Mouse (Mus musculus): ENCODE data around the gene Sec22c. TPM values are rescaled to one million over a fixed set of nuclear protein-coding genes. Genes with fewer than 3 reads are reported as not detected.

Gene Sec22c
- polyA plus RNA-seq, 1 experiment from 2014 or later = 20.5 TPM

- H3K36me3 ChIP-seq (ENCODE audit: control insufficient read depth, insufficient read depth, low read length) = no peaks in the 10 kb centered on the region
- H3K27ac ChIP-seq (ENCODE audit: low read depth, low read length) = no peak overlapping the region
- no peaks in the 10 kb centered on the region for H3K27me3 ChIP-seq (replicated peaks; ENCODE audit: control insufficient read depth, insufficient read depth, low read length)
- H3K9me3 ChIP-seq (replicated peaks; ENCODE audit: control insufficient read depth, low read length) = no peaks in the 10 kb centered on the region
- H3K9ac ChIP-seq (ENCODE audit: low read length) = no peak overlapping the region
- no peaks in the 10 kb centered on the region for H3K4me1 ChIP-seq (ENCODE audit: control insufficient read depth, insufficient read depth, low read length)
- DNase-seq (ENCODE audit: low spot score) (no peak), ATAC-seq (no peak)
- no peak overlapping the region for H3K4me3 ChIP-seq (ENCODE audit: low read depth, low read length)
- 87% methylated on average over 10 of the region's 10 CpGs for WGBS
- no peak overlapping the region for H3K4me2 ChIP-seq (ENCODE audit: low read length)
Measured at GRCm38 (mm10) chr9:121632891-121633290, 72.4 kb downstream of the Sec22c start.

DNA sequence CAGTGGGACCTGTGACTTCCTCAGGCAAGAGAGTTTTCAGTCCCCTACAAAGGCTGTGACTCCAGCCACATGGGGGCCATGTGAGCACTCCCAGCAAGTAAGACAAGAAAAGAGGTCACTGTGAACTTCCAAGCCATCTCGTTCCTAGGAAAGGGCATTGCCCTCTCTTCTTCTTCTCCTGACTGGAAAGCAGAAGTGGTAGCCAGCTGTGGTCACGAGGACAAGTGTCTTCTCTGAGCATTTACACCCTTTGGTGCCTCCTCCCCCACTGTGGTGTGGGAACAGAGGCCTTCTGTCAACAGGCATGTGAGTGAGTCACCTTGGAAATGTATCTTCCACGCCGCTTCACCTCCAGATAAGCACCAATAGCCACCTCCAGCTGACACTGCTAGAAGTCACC, 73.3 kb downstream of the Sec22c start:
- DNase-seq (ENCODE audit: low spot score) = no peak
- no peak overlapping the region for H3K27ac ChIP-seq (ENCODE audit: low read depth, low read length)
- no peaks in the 10 kb centered on the region for H3K36me3 ChIP-seq (ENCODE audit: control insufficient read depth, insufficient read depth, low read length)
- H3K4me3 ChIP-seq (ENCODE audit: low read depth, low read length) = no peak overlapping the region
- WGBS = 78% methylated on average over 4 of the region's 4 CpGs
- no peaks in the 10 kb centered on the region for H3K4me1 ChIP-seq (ENCODE audit: control insufficient read depth, insufficient read depth, low read length)
- ATAC-seq = no peak
- no peak overlapping the region for H3K4me2 ChIP-seq (ENCODE audit: low read length)
- H3K9me3 ChIP-seq (replicated peaks; ENCODE audit: control insufficient read depth, low read length) = no peaks in the 10 kb centered on the region
- no peak overlapping the region for H3K9ac ChIP-seq (ENCODE audit: low read length)
- H3K27me3 ChIP-seq (replicated peaks; ENCODE audit: control insufficient read depth, insufficient read depth, low read length) = no peaks in the 10 kb centered on the region

DNA sequence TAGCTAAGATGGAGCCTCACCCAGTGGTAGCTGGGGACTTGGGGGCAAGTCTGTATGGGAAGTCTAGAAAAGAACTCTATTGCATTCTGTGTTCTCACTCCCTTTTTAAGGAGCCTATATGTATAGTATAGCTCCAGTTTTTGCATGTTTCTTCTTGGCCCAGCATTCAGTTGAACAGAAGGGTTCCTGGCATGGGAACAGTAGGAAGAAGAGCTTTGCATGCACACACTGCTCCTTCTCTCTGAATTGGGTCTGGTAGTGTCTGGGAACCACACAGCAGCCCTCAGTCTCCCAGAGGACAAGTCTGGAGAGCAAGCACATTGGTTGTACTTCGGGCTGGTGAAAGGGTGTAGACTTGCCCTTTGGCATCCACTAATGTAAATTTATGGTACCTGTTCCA, 74.7 kb downstream of the Sec22c start:
- Histone ChIP-seq H3K4me1 (ENCODE audit: control insufficient read depth, insufficient read depth, low read length) (no peaks in the 10 kb centered on the region), H3K36me3 (ENCODE audit: control insufficient read depth, insufficient read depth, low read length) (no peaks in the 10 kb centered on the region), H3K27me3 (replicated peaks; ENCODE audit: control insufficient read depth, insufficient read depth, low read length) (no peaks in the 10 kb centered on the region), H3K4me2 (ENCODE audit: low read length) (no peak overlapping the region), H3K9me3 (replicated peaks; ENCODE audit: control insufficient read depth, low read length) (no peaks in the 10 kb centered on the region), H3K4me3 (ENCODE audit: low read depth, low read length) (no peak overlapping the region), H3K27ac (ENCODE audit: low read depth, low read length) (no peak overlapping the region), H3K9ac (ENCODE audit: low read length) (no peak overlapping the region)
- ATAC-seq = no peak
- 83% methylated on average over 1 of the region's 1 CpGs for WGBS
- DNase-seq (ENCODE audit: low spot score) = no peak

Other genes with a start within 250 kb of the Sec22c start
- 27.1 and 30.2 TPM in 2 replicates for gene Cck, start 209.8 kb downstream of the Sec22c start, polyA plus RNA-seq (2014; fragmentation: Nextera tagmentation; extraction: Ambion mirVana)
- 0.18 TPM in 1 of 2 replicates, not detected in the other for gene Lyzl4, start 63.4 kb downstream of the Sec22c start, polyA plus RNA-seq (2014; fragmentation: Nextera tagmentation; extraction: Ambion mirVana)
- gene Vipr1, start 62.8 kb downstream of the Sec22c start, polyA plus RNA-seq (2014; fragmentation: Nextera tagmentation; extraction: Ambion mirVana) = 0.38 and 0.46 TPM in 2 replicates
- gene Ss18l2, start 4.8 kb upstream of the Sec22c start, polyA plus RNA-seq (2014; fragmentation: Nextera tagmentation; extraction: Ambion mirVana) = 149 and 186 TPM in 2 replicates
- gene Nktr, start 13.7 kb upstream of the Sec22c start, polyA plus RNA-seq (2014; fragmentation: Nextera tagmentation; extraction: Ambion mirVana) = 41.5 and 53.0 TPM in 2 replicates
- 7.4 and 9.5 TPM in 2 replicates for gene Zfp651, start 53.8 kb upstream of the Sec22c start, polyA plus RNA-seq (2014; fragmentation: Nextera tagmentation; extraction: Ambion mirVana)
- 0.49 and 0.60 TPM in 2 replicates for gene Klhl40, start 72.1 kb upstream of the Sec22c start, polyA plus RNA-seq (2014; fragmentation: Nextera tagmentation; extraction: Ambion mirVana)
- not detected in 2 replicates for gene Hhatl, start 87.0 kb upstream of the Sec22c start, polyA plus RNA-seq (2014; fragmentation: Nextera tagmentation; extraction: Ambion mirVana)
- 2.7 and 3.0 TPM in 2 replicates for gene Ccdc13, start 134.0 kb upstream of the Sec22c start, polyA plus RNA-seq (2014; fragmentation: Nextera tagmentation; extraction: Ambion mirVana)
- gene Higd1a, start 152.9 kb upstream of the Sec22c start, polyA plus RNA-seq (2014; fragmentation: Nextera tagmentation; extraction: Ambion mirVana) = 114 and 151 TPM in 2 replicates
- gene Ackr2, start 192.9 kb upstream of the Sec22c start, polyA plus RNA-seq (2014; fragmentation: Nextera tagmentation; extraction: Ambion mirVana) = 2.0 and 2.1 TPM in 2 replicates
- not detected in 2 replicates for gene Cyp8b1, start 210.8 kb upstream of the Sec22c start, polyA plus RNA-seq (2014; fragmentation: Nextera tagmentation; extraction: Ambion mirVana)
- 0.89 and 1.3 TPM in 2 replicates for gene Fam198a, start 245.5 kb upstream of the Sec22c start, polyA plus RNA-seq (2014; fragmentation: Nextera tagmentation; extraction: Ambion mirVana)